Mouse (Mus musculus): ENCODE data around the gene Dgat2l6.

Dgat2l6 gene

GRCm38 (mm10) chrX:100524471-100524870, at the start of gene Dgat2l6:
Gene Dgat2l6, plus strand, starts transcription at chrX:100524838.
- no peak for ATAC-seq (ENCODE audit: insufficient number of reproducible peaks, low FRiP score, low TSS enrichment)

GRCm38 (mm10) chrX:100475569-100476223, 48.9 kb upstream of the Dgat2l6 start:
- no peak for ATAC-seq (ENCODE audit: insufficient number of reproducible peaks, low FRiP score, low TSS enrichment)

GRCm38 (mm10) chrX:100480317-100480716, 44.3 kb upstream of the Dgat2l6 start:
- no peak for ATAC-seq (ENCODE audit: insufficient number of reproducible peaks, low FRiP score, low TSS enrichment)

- no peak for ATAC-seq (ENCODE audit: insufficient number of reproducible peaks, low FRiP score, low TSS enrichment)
These were observed 31.1 kb upstream of the Dgat2l6 start for GRCm38 (mm10) chrX:100493500-100494067.

GRCm38 (mm10) chrX:100494068-100494978, 30.3 kb upstream of the Dgat2l6 start, which contains the start of gene Igbp1:
Gene Igbp1, plus strand, starts transcription at chrX:100494291.
- peak; percentile 100 for ATAC-seq (ENCODE audit: insufficient number of reproducible peaks, low FRiP score, low TSS enrichment)

GRCm38 (mm10) chrX:100504175-100504851, 20.3 kb upstream of the Dgat2l6 start:
- no peak for ATAC-seq (ENCODE audit: insufficient number of reproducible peaks, low FRiP score, low TSS enrichment)

GRCm38 (mm10) chrX:100508164-100508563, 16.5 kb upstream of the Dgat2l6 start:
- ATAC-seq (ENCODE audit: insufficient number of reproducible peaks, low FRiP score, low TSS enrichment): no peak

- no peak for ATAC-seq (ENCODE audit: insufficient number of reproducible peaks, low FRiP score, low TSS enrichment)
These were observed 14.7 kb upstream of the Dgat2l6 start for GRCm38 (mm10) chrX:100509921-100510320.

GRCm38 (mm10) chrX:100516683-100517082, 8.0 kb upstream of the Dgat2l6 start:
- ATAC-seq (ENCODE audit: insufficient number of reproducible peaks, low FRiP score, low TSS enrichment): no peak

- ATAC-seq (ENCODE audit: insufficient number of reproducible peaks, low FRiP score, low TSS enrichment): no peak
These were observed 7.0 kb upstream of the Dgat2l6 start for GRCm38 (mm10) chrX:100517626-100518025.

- no peak for ATAC-seq (ENCODE audit: insufficient number of reproducible peaks, low FRiP score, low TSS enrichment)
These were observed 6.1 kb upstream of the Dgat2l6 start for GRCm38 (mm10) chrX:100518532-100518931.

- no peak for ATAC-seq (ENCODE audit: insufficient number of reproducible peaks, low FRiP score, low TSS enrichment)
These were observed 31.4 kb downstream of the Dgat2l6 start for GRCm38 (mm10) chrX:100556026-100556425.

GRCm38 (mm10) chrX:100565696-100566095, 41.1 kb downstream of the Dgat2l6 start:
- ATAC-seq (ENCODE audit: insufficient number of reproducible peaks, low FRiP score, low TSS enrichment): no peak

GRCm38 (mm10) chrX:100571951-100572350, 47.3 kb downstream of the Dgat2l6 start, which contains the start of gene Awat1:
Gene Awat1, plus strand, starts transcription at chrX:100572251.
- no peak for ATAC-seq (ENCODE audit: insufficient number of reproducible peaks, low FRiP score, low TSS enrichment)

GRCm38 (mm10) chrX:100594791-100595190, 70.2 kb downstream of the Dgat2l6 start, which contains the start of gene P2ry4:
Gene P2ry4, minus strand, starts transcription at chrX:100594869.
- no peak for ATAC-seq (ENCODE audit: insufficient number of reproducible peaks, low FRiP score, low TSS enrichment)
